Mouse (Mus musculus): ENCODE measurements around the gene Cutal. TPM values are rescaled to one million over a fixed set of nuclear protein-coding genes. Genes with fewer than 3 reads are reported as not detected.

The Cutal gene
- polyA plus RNA-seq, 1 experiment from 2014 or later, result not detected

DNA sequence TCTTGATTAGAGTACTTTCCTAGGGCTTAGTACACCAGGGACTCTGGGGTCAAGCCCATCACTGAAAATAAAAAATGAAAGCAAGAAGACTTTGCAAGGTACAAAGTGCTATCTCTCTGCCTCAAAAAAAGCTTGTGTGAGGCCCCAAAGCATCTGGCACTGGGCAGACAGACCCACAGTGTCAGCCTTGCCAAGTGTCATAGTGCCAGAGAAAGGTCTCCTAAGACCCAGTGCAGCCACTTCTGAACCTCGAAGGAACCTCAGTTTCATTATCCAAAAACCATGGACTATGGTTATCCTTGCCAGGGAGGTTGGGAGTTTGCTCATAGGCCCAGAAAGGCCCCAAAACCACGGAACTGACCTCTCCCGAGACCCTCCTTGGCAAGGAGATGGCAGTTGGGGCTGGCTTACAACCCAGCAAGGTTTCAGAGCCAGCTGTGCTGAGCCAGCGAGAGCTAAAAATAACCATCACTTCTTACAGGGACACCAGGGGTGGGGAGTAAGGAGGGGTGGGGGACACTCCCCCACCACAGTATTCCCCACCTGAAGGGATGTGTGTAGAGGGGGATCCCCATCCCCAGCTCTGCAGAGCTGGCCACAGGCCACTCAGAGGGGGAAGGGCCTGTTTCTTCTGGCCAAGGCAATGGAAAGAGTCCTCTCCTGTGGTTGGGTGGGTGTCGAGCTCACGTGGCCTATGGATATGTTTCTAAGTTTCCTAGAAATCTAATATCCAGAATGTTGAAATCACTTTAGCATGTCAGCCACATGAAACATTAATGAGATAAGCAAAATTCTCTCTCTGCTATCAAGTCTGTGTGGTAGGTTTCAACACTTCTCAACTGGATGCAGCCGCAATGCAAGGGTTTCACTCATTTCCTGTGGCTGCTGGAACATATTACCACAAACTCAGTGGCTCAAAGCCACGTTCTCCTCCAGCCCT, 64.3 kb downstream of the Cutal start:
- Histone ChIP-seq H3K27me3 (no peaks in the 10 kb centered on the region), H3K9me3 (no peaks in the 10 kb centered on the region), H3K4me1 (replicated peaks) (peaks cover 12% of the 10 kb centered on the region; the same call in 1 of the 2 replicates), H3K27ac (no peak overlapping the region), H3K4me3 (no peak overlapping the region), H3K36me3 (no peaks in the 10 kb centered on the region), H3K9ac (no peak overlapping the region), H3K4me2 (no peak overlapping the region)
- ATAC-seq (ENCODE audit: low FRiP score), result no peak
- 79% methylated on average over 8 of the region's 8 CpGs for WGBS

DNA sequence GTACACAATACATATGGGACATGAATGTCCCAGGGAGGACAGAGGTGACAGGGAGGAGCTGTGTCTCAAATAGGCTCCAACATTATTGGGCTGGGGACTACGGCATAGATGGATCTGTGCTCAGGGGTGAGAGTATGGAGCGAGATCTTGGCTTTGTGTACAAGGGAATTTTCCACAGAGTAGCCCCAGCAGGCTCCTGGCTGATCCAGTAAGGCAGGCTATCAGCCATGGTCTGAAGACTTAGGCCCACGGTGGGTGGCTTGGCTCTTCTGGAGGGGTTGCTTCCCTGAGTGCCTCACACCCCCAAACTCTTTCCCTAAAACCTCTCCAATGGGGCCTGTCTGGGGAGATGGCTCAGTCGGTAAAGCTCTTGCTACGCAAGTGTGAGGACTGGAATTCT, 66.0 kb downstream of the Cutal start:
- Histone ChIP-seq H3K36me3 (no peaks in the 10 kb centered on the region), H3K9ac (no peak overlapping the region), H3K4me1 (replicated peaks) (peaks cover 12% of the 10 kb centered on the region; the same call in 1 of the 2 replicates), H3K27me3 (no peaks in the 10 kb centered on the region), H3K4me3 (no peak overlapping the region), H3K27ac (no peak overlapping the region), H3K4me2 (no peak overlapping the region), H3K9me3 (no peaks in the 10 kb centered on the region)
- no peak for ATAC-seq (ENCODE audit: low FRiP score)
- 77% methylated on average over 5 of the region's 5 CpGs for WGBS

DNA sequence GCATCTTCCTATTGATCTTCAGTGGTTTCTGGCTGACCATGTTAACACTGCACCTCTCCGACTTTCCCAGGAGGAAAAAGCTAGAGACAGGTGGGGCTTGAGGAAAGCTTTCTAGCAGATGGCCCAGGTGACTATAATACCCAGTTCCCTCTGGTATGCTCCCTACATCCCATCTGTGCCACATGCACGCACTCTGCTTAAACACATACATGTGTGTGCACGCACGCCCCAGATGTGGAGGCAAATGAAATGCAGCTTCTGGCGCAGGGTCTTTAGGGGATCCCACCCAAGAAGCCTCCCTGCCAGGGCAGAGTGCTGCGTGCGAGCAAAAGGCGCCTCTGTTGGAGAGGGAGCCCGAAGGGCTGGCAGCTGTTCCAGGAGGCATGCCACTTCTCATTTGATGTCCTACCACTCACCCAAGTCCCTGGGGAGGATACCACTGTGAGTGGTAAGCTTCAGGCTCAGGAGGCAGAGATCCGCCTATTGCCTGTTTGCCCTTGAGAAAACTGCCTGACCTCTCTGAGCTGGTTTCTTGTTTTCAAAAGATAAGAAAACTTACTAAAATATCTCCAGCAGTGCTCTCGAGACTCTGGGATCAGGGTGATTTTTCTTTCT, 67.0 kb downstream of the Cutal start:
- H3K36me3 ChIP-seq, result no peaks in the 10 kb centered on the region
- H3K9ac ChIP-seq, result no peak overlapping the region
- 63% methylated on average over 11 of the region's 11 CpGs for WGBS
- no peak overlapping the region for H3K4me3 ChIP-seq
- H3K27ac ChIP-seq, result no peak overlapping the region
- H3K4me1 ChIP-seq (replicated peaks), result peaks cover 12% of the 10 kb centered on the region; the same call in 1 of the 2 replicates
- no peak for ATAC-seq (ENCODE audit: low FRiP score)
- no peak overlapping the region for H3K4me2 ChIP-seq
- no peaks in the 10 kb centered on the region for H3K27me3 ChIP-seq
- no peaks in the 10 kb centered on the region for H3K9me3 ChIP-seq

Other genes starting within 250 kb of the Cutal start
- gene Gapvd1, start 119.2 kb upstream of the Cutal start, polyA plus RNA-seq (2015; fragmentation: Nextera tagmentation; extraction: Ambion mirVana), result 122 and 129 TPM in 2 replicates
- 438 and 458 TPM in 2 replicates for gene Hspa5, start 102.4 kb upstream of the Cutal start, polyA plus RNA-seq (2015; fragmentation: Nextera tagmentation; extraction: Ambion mirVana)
- gene Rabepk, start 74.5 kb upstream of the Cutal start, polyA plus RNA-seq (2015; fragmentation: Nextera tagmentation; extraction: Ambion mirVana), result 28.2 TPM in 2 replicates
- 83.1 and 83.8 TPM in 2 replicates for gene Fbxw2, start 48.1 kb upstream of the Cutal start, polyA plus RNA-seq (2015; fragmentation: Nextera tagmentation; extraction: Ambion mirVana)
- not detected in 2 replicates for gene Gm34653, start 41.4 kb upstream of the Cutal start, polyA plus RNA-seq (2015; fragmentation: Nextera tagmentation; extraction: Ambion mirVana)
- 95.6 and 105 TPM in 2 replicates for gene Psmd5, start 572 bp downstream of the Cutal start, polyA plus RNA-seq (2015; fragmentation: Nextera tagmentation; extraction: Ambion mirVana)
- 1.1 and 1.3 TPM in 2 replicates for gene Phf19, start 39.6 kb downstream of the Cutal start, polyA plus RNA-seq (2015; fragmentation: Nextera tagmentation; extraction: Ambion mirVana)
- 0.73 and 1.9 TPM in 2 replicates for gene Traf1, start 87.4 kb downstream of the Cutal start, polyA plus RNA-seq (2015; fragmentation: Nextera tagmentation; extraction: Ambion mirVana)
- gene Hc, start 187.0 kb downstream of the Cutal start, polyA plus RNA-seq (2015; fragmentation: Nextera tagmentation; extraction: Ambion mirVana), result 0.40 and 0.47 TPM in 2 replicates
- 0.58 TPM in 1 of 2 replicates, not detected in the other for gene AI182371, start 227.1 kb downstream of the Cutal start, polyA plus RNA-seq (2015; fragmentation: Nextera tagmentation; extraction: Ambion mirVana)
- 11.9 and 13.8 TPM in 2 replicates for gene Cntrl, start 235.1 kb downstream of the Cutal start, polyA plus RNA-seq (2015; fragmentation: Nextera tagmentation; extraction: Ambion mirVana)

All from hindbrain, embryonic 13.5 days (tissue).